Mouse (Mus musculus): Measurements from ENCODE around the gene Cacng6. TPM values are rescaled to one million over a fixed set of nuclear protein-coding genes. Genes with fewer than 3 reads are reported as not detected.

The Cacng6 gene
- total RNA-seq, 2 experiments from 2014 or later = 1.5 to 1.6 TPM

DNA sequence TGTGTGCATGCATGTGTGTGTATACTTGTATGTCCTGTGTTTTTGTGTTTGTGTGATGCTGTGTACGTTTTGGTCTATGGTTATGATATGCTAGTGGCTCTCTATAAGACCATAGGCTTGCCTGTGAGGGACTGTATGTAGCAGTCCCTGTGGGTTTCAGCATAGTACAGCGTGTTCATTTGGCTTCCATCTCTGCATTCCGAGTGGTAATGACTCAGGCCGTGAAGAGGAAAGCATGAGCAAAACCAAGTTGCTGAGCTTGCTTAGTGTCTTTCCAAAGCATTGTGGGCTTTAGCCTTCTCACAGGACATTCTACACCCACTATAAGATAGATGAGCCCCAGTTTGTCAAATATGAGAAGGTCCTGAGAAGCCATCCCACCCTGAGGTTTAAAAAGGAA is 39.3 kb downstream of the Cacng6 start:
- DNase-seq = no peak

DNA sequence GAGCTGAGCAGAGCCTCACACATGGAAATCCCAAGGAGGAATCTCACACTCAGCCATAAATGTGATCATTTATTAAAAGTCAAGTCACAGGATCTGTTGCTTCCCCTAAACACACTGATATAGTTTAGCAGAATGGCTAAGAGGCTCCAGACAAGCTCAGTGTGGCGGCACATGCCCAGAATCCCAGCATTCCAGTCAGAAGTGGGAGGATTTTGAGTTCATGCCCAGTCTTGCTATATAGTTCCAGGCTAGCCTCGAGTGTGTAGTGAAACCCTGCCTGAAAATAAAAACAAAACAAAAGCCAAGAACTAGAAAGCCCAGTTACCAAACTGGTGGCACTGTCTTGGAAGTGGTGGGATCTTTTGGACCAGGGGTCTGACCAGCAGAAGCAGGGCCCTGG is 44.6 kb downstream of the Cacng6 start:
- no peak for DNase-seq

DNA sequence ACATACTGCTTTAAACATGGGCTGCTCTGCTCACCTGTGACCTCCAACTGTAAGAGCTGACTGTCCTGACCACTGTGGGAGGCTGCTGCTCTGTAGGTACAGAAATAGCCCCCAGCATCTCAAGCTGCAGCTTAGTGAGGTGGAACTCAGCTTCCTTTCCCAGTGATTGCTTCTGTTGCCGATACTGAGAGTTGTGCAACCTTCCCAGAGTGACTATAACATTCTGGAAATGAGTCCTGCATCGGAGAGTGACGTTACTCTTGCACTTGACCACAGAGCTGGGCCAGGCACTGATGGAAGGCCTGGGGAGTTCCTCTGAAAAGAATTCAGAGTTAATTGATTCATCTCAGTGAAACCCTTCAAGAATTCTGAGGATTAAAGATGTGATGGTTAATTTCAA is 48.8 kb downstream of the Cacng6 start:
- DNase-seq = no peak

DNA sequence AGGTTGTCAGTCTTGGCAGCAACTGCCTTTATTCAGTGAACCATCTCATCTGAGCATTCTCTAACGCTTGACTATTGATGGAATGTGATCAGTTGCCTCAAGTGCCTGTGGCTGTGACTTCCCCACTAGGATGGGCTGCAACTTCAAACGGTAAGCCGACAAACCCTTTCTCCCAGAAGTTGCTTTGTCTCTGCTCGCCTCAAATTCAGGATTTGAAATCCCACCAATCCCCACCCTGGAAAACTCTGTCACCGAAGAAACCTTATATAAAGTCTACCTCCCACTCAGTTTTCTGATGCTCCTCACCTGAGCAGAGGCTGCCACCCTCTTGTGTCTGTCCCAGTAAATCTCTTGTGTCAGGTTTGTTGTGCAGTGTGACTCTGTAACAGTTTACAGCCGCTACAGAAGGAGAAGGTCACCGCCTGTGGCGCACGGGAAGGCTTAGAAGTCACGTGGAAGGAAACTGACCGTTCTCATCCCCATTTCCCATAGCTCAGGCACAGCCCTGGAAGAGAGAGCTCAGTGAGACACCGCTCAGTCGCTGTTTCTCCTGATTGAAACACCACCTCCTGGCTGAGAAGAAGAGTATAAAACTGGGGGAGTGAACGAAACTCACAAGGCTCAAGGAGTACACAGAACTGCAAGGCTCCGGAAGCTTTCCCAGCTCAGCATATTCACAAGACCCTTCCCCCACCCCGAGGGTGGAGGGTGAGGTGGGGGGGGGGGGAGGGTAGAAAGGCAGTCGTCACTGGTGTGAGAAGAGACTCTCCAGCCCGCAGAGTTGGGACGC is 50.5 kb downstream of the Cacng6 start:
- no peak for DNase-seq

DNA sequence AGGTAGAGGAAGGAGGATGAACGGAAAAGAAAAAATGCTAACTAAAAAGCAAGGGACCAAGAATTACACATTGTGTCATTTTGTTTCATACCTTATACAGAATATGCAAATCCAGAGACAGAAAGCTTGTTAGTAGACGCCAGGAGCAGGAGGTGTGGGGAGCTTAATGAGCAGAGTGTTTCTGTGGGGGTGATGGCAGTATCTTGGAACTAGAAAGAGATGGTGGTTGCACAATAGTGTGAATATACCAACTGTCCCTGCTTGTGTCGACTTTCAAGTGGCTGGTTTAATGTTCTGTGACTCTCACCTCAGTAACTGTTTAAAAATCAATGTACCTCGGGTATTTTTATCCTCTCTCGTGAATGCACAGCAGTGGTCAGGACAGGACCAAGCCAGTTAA is 52.7 kb downstream of the Cacng6 start:
- peak in 1 of 2 experiments; percentile 35 for DNase-seq

DNA sequence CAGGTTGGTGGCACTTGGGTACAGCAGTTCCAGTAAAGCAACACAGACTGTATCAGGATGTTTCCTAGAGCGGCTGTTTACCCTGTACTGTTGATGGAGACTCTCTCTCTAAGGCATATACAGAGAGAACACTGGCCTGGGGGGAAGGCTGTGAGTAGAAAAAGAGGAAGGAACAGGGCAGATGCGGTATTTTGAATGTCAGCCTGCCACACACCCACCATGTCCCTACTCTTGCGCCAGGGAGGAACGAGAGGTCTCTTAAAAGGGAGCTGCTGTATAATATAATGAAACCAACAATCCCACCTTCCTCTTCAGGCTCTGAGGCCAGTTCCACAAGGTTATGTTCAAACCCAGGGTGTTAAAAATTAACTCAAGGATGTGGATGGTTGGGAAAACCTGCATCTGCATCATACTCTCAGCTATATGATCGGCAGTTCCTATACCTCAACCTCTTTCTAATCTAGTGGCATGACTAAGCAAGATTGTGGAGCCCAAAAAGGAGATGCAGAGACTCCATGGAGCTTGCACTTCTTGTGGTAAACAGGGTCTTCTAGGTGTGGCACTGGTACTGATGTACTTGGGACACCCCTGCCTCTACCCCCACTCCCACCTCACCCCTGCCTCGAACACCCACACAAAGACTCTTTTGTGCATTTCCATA is 58.1 kb downstream of the Cacng6 start:
- no peak for DNase-seq

Small RNAs within 50 kb of the gene (microRNA-seq; reads per million reads assigned to microRNA genes)
- 746 to 829 reads per million in 2 experiments for gene Gm23450

Other genes with a start within 250 kb of the Cacng6 start
- gene Nlrp12, start 174.5 kb upstream of the Cacng6 start, total RNA-seq (2021) = under 1 TPM in 1 of 2 experiments, not detected in 1; 0.05 TPM
- gene Myadm, start 135.1 kb upstream of the Cacng6 start, total RNA-seq (2021) = 10 to 100 TPM; 63.5 to 67.3 TPM
- 100 to 1,000 TPM; 495 to 539 TPM for gene Prkcg, start 135.0 kb upstream of the Cacng6 start, total RNA-seq (2021)
- 100 to 1,000 TPM; 130 to 131 TPM for gene Cacng7, start 91.2 kb upstream of the Cacng6 start, total RNA-seq (2021)
- gene Cacng8, start 33.5 kb upstream of the Cacng6 start, total RNA-seq (2021) = 100 to 1,000 TPM; 406 to 411 TPM
- gene Tarm1, start 78.4 kb downstream of the Cacng6 start, total RNA-seq (2021) = not detected
- 1 to 10 TPM in 1 of 2 experiments, under 1 TPM in 1; 0.80 to 1.4 TPM for gene Oscar, start 192.0 kb downstream of the Cacng6 start, total RNA-seq (2021)
- 100 to 1,000 TPM; 577 to 589 TPM for gene Ndufa3, start 193.2 kb downstream of the Cacng6 start, total RNA-seq (2021)
- 10 to 100 TPM; 32.0 to 49.6 TPM for gene Tfpt, start 205.7 kb downstream of the Cacng6 start, total RNA-seq (2021)
- 10 to 100 TPM; 52.9 to 56.3 TPM for gene Prpf31, start 205.8 kb downstream of the Cacng6 start, total RNA-seq (2021)
- 10 to 100 TPM; 62.1 to 74.5 TPM for gene Cnot3, start 221.1 kb downstream of the Cacng6 start, total RNA-seq (2021)
- gene Leng1, start 241.6 kb downstream of the Cacng6 start, total RNA-seq (2021) = 1 to 10 TPM; 5.2 to 6.2 TPM

Data from layer of hippocampus, postnatal 36 days (tissue).